Mouse (Mus musculus) heart, embryonic 10.5 days (tissue): ENCODE data around the gene Rtp1. TPM values are rescaled to one million over a fixed set of nuclear protein-coding genes. Genes with fewer than 3 reads are reported as not detected.

ENCODE experiments used
- DNase-seq: peaks from one replicate; pipeline ENCODE4 v3.0.0-alpha.2; 2017; ENCODE audit warnings: low spot score
- H3K27ac ChIP-seq: fragments of 300-500 bp; sonication (generic); 2 replicates; pipeline ENCODE4 v1.5.1; 2016; ENCODE audit warnings: mild to moderate bottlenecking
- H3K27me3 ChIP-seq: fragments of 300-500 bp; sonication (generic); 2 replicates; pipeline ENCODE4 v1.6.1; 2016; ENCODE audit warnings: mild to moderate bottlenecking; ENCODE audit not compliant: poor library complexity, insufficient read depth, severe bottlenecking
- H3K36me3 ChIP-seq: fragments of 300-500 bp; sonication (generic); 2 replicates; pipeline ENCODE4 v1.6.1; 2016; ENCODE audit warnings: mild to moderate bottlenecking, moderate library complexity
- H3K4me1 ChIP-seq: fragments of 300-500 bp; sonication (generic); 2 replicates; pipeline ENCODE4 v1.6.1; 2016; ENCODE audit warnings: mild to moderate bottlenecking
- H3K4me3 ChIP-seq: fragments of 300-500 bp; sonication (generic); 2 replicates; pipeline ENCODE4 v1.5.1; 2016; ENCODE audit warnings: mild to moderate bottlenecking, moderate library complexity
- H3K9me3 ChIP-seq: fragments of 300-500 bp; sonication (generic); 2 replicates; pipeline ENCODE4 v1.6.1; 2016; ENCODE audit warnings: mild to moderate bottlenecking, moderate library complexity
- WGBS: fragments of 180-500 bp; shearing (Covaris S2); methylation state at CpG from one replicate; pipeline ENCODE4 v1.1.7; 2016; 5-methylcytosine and 5-hydroxymethylcytosine counted together
- polyA plus RNA-seq: library from polyadenylated mRNA; unstranded; fragments of >200 nt; fragmentation: Nextera tagmentation; extraction: Ambion mirVana; gene quantifications from 2 replicates; pipeline ENCODE4 v1.2.1, GENCODE M21; 2016

The Rtp1 gene
- not detected in 2 replicates for polyA plus RNA-seq

DNA sequence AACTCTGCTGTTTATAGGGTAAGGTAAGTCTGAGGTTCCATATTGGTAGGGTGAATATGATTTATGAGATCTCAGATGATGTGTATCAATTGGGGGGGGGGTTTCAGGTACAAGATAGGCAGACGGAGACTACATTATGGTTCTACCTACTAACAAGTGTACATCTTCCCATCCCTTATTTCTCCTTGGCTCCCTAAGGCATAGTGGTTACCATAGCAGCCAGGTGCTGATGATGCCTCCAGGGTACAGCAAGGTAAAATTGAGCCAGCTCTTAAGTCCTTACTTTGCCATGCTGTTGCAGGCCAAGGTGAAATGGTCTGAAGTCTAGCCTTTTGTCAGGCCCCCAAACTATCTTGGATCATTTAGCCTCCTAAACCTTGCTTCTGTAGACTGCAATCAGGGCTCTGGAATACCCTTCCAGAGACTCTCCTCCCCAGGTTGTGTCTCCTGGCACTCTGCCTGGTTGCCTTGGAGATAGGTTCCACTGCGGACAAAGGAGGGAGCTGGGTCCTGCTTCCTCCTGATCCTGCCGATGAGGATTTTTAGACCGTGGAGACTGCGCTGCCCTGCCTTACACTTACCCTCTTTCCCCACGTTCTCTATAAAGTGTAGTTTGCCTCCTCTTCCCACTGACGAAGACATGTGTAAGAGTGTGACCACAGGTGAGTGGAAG lies at the start of gene Rtp1:
Gene Rtp1, plus strand, starts transcription at position 487 of the 673 bp plus-strand sequence.
- Histone ChIP-seq H3K9me3 (no peaks in the 10 kb centered on the region), H3K27ac (no peak within 1 kb of the TSS), H3K27me3 (no peaks in the 10 kb centered on the region; the same call in 1 of the 2 replicates), H3K4me1 (no peaks in the 10 kb centered on the region), H3K4me3 (no peak within 1 kb of the TSS), H3K36me3 (no peaks in the 10 kb centered on the region)
- 76% methylated on average over 7 of the region's 7 CpGs for WGBS
- no peak for DNase-seq

- no peak for DNase-seq
- no peaks in the 10 kb centered on the region for H3K4me1 ChIP-seq
- no peak overlapping the region for H3K4me3 ChIP-seq
- 81% methylated on average over 3 of the region's 3 CpGs for WGBS
- H3K9me3 ChIP-seq, result peaks cover 4% of the 10 kb centered on the region; the same call in 1 of the 2 replicates
- H3K36me3 ChIP-seq, result no peaks in the 10 kb centered on the region
- 0 out of 2 replicates have a peak, but pooled peaks cover 5% of the 10 kb centered on the region for H3K27me3 ChIP-seq
- no peak overlapping the region for H3K27ac ChIP-seq
Measured at GRCm38 (mm10) chr16:23379536-23380230, 49.2 kb upstream of the Rtp1 start.

GRCm38 (mm10) chr16:23384304-23384703 lies 44.6 kb upstream of the Rtp1 start:
- no peaks in the 10 kb centered on the region for H3K27me3 ChIP-seq
- no peak overlapping the region for H3K27ac ChIP-seq
- no peak overlapping the region for H3K4me3 ChIP-seq
- DNase-seq, result no peak
- peaks cover 4% of the 10 kb centered on the region; the same call in 1 of the 2 replicates for H3K9me3 ChIP-seq
- H3K36me3 ChIP-seq, result no peaks in the 10 kb centered on the region
- no peaks in the 10 kb centered on the region for H3K4me1 ChIP-seq

GRCm38 (mm10) chr16:23397931-23398330 lies 31.0 kb upstream of the Rtp1 start:
- DNase-seq, result no peak
- WGBS, result 86% methylated on average over 5 of the region's 5 CpGs

GRCm38 (mm10) chr16:23401463-23401862 lies 27.5 kb upstream of the Rtp1 start:
- Histone ChIP-seq H3K36me3 (no peaks in the 10 kb centered on the region), H3K4me3 (no peak overlapping the region), H3K27ac (0 out of 2 replicates have a peak overlapping the region, but pooled peaks have one; percentile 16), H3K27me3 (no peaks in the 10 kb centered on the region), H3K4me1 (peaks cover 14% of the 10 kb centered on the region), H3K9me3 (no peaks in the 10 kb centered on the region)
- no peak for DNase-seq
- WGBS, result 27% methylated on average over 4 of the region's 4 CpGs

More at GRCm38 (mm10) chr16:23397931-23398330, 31.0 kb upstream of the Rtp1 start:
- H3K9me3 ChIP-seq, result no peaks in the 10 kb centered on the region
- no peak overlapping the region for H3K27ac ChIP-seq
- H3K27me3 ChIP-seq, result no peaks in the 10 kb centered on the region
- H3K36me3 ChIP-seq, result no peaks in the 10 kb centered on the region
- peaks cover 10% of the 10 kb centered on the region for H3K4me1 ChIP-seq
- H3K4me3 ChIP-seq, result no peak overlapping the region

DNA sequence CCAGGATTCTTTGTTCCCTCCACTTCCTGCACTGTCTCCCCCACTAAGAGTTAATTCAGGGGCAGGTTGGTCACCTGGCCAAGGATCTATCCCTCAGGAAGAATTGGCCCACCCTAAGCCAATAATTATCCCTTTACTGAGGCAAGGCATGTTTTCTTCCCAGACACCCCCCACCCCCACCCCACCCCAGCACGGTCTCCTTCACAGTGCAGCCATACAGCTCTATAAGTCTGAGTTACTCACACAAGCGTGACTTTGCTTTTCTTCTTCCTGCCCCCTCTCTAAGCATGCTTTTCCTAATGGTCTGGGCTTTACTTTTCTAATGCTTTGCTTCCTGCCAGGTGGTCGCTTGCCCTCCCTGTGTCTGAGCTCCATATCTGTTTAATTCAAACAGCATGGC lies 27.0 kb upstream of the Rtp1 start:
- DNase-seq, result no peak

GRCm38 (mm10) chr16:23403008-23403755 lies 25.8 kb upstream of the Rtp1 start:
- WGBS, result 36% methylated on average over 8 of the region's 8 CpGs
- H3K9me3 ChIP-seq, result no peaks in the 10 kb centered on the region
- H3K36me3 ChIP-seq, result no peaks in the 10 kb centered on the region
- H3K27ac ChIP-seq, result no peak overlapping the region
- H3K4me1 ChIP-seq, result peaks cover 14% of the 10 kb centered on the region
- H3K27me3 ChIP-seq, result no peaks in the 10 kb centered on the region
- no peak overlapping the region for H3K4me3 ChIP-seq
- DNase-seq, result peak; percentile 83

More for the DNA sequence above, 27.0 kb upstream of the Rtp1 start:
- Histone ChIP-seq H3K9me3 (no peaks in the 10 kb centered on the region), H3K36me3 (no peaks in the 10 kb centered on the region), H3K27me3 (no peaks in the 10 kb centered on the region), H3K27ac (0 out of 2 replicates have a peak overlapping the region, but pooled peaks have one; percentile 16), H3K4me3 (no peak overlapping the region), H3K4me1 (peaks cover 14% of the 10 kb centered on the region)
- WGBS, result 65% methylated on average over 3 of the region's 3 CpGs

DNA sequence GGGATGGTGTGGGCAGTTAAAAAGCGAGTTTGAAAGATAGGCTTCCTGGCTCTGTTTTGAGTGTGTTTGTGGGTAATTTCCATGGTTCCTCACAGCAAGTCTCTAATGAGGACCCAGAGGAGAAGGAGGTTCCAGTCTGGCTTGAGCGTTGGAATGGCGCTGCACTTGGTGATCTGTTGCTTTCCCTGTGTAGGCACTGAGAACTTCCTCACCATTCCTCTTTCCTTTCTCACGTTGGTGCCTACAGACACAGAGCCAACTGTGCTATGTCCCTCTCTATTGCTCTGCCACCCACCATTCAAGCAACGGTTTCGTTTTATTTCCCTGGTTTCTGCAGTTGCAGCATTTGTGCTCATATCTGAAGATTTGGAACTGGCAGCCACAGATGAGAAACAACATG lies 16.0 kb upstream of the Rtp1 start:
- no peaks in the 10 kb centered on the region for H3K9me3 ChIP-seq
- no peaks in the 10 kb centered on the region for H3K27me3 ChIP-seq
- WGBS, result 79% methylated on average over 6 of the region's 6 CpGs
- H3K27ac ChIP-seq, result no peak overlapping the region
- DNase-seq, result no peak
- H3K36me3 ChIP-seq, result no peaks in the 10 kb centered on the region
- H3K4me1 ChIP-seq, result peaks cover 15% of the 10 kb centered on the region
- no peak overlapping the region for H3K4me3 ChIP-seq

- H3K9me3 ChIP-seq, result no peaks in the 10 kb centered on the region
- peak overlapping the region; percentile 44 for H3K4me3 ChIP-seq
- no peak for DNase-seq
- no peaks in the 10 kb centered on the region for H3K36me3 ChIP-seq
- H3K27me3 ChIP-seq, result no peaks in the 10 kb centered on the region
- peak overlapping the region; percentile 23 for H3K27ac ChIP-seq
- WGBS, result 31% methylated on average over 10 of the region's 10 CpGs
- peaks cover 15% of the 10 kb centered on the region for H3K4me1 ChIP-seq
Measured at GRCm38 (mm10) chr16:23416261-23416656, 12.7 kb upstream of the Rtp1 start.

GRCm38 (mm10) chr16:23416657-23417293 lies 12.2 kb upstream of the Rtp1 start:
- H3K4me1 ChIP-seq, result peaks cover 15% of the 10 kb centered on the region
- no peaks in the 10 kb centered on the region for H3K27me3 ChIP-seq
- H3K36me3 ChIP-seq, result no peaks in the 10 kb centered on the region
- no peaks in the 10 kb centered on the region for H3K9me3 ChIP-seq
- peak overlapping the region; percentile 23 for H3K27ac ChIP-seq
- no peak for DNase-seq
- peak overlapping the region; percentile 44 for H3K4me3 ChIP-seq
- WGBS, result 33% methylated on average over 9 of the region's 9 CpGs

GRCm38 (mm10) chr16:23417456-23418240 lies 11.3 kb upstream of the Rtp1 start:
- 74% methylated on average over 13 of the region's 13 CpGs for WGBS
- no peak for DNase-seq
- Histone ChIP-seq H3K36me3 (no peaks in the 10 kb centered on the region), H3K4me3 (no peak overlapping the region), H3K27me3 (no peaks in the 10 kb centered on the region), H3K27ac (no peak overlapping the region), H3K9me3 (no peaks in the 10 kb centered on the region), H3K4me1 (peaks cover 15% of the 10 kb centered on the region)

GRCm38 (mm10) chr16:23419565-23420085 lies 9.3 kb upstream of the Rtp1 start:
- peaks cover 15% of the 10 kb centered on the region for H3K4me1 ChIP-seq
- WGBS, result 83% methylated on average over 8 of the region's 8 CpGs
- H3K27me3 ChIP-seq, result no peaks in the 10 kb centered on the region
- H3K36me3 ChIP-seq, result no peaks in the 10 kb centered on the region
- H3K27ac ChIP-seq, result no peak overlapping the region
- DNase-seq, result no peak
- H3K9me3 ChIP-seq, result no peaks in the 10 kb centered on the region
- no peak overlapping the region for H3K4me3 ChIP-seq
